Mouse (Mus musculus): Measurements from ENCODE around the gene Prl6a1.

Gene Prl6a1

GRCm38 (mm10) chr13:27312334-27313225 is at the start of gene Prl6a1:
Gene Prl6a1, plus strand, starts transcription at chr13:27312627.
- no peak for DNase-seq (ENCODE audit: low read depth, low spot score)

GRCm38 (mm10) chr13:27334989-27335388 is 22.6 kb downstream of the Prl6a1 start:
- DNase-seq (ENCODE audit: low read depth, low spot score): no peak

GRCm38 (mm10) chr13:27342733-27343275 is 30.4 kb downstream of the Prl6a1 start:
- no peak for DNase-seq (ENCODE audit: low read depth, low spot score)

GRCm38 (mm10) chr13:27345373-27345772 is 32.9 kb downstream of the Prl6a1 start, which contains the start of gene Prl8a2:
Gene Prl8a2, plus strand, starts transcription at chr13:27345673.
- no peak for DNase-seq (ENCODE audit: low read depth, low spot score)

All from ES-CJ7 (cell line).